Mouse (Mus musculus): ENCODE data around the gene Scgb1c1. TPM values are rescaled to one million over a fixed set of nuclear protein-coding genes. Genes with fewer than 3 reads are reported as not detected.

Gene Scgb1c1
- polyA plus RNA-seq (2015; fragmentation: Nextera tagmentation; extraction: Ambion mirVana): not detected in 2 replicates

- DNase-seq (ENCODE audit: low spot score) (peak; percentile 95), ATAC-seq (replicated peaks; ENCODE audit: low FRiP score, low read depth) (peak; percentile 81)
- Histone ChIP-seq H3K36me3 (ENCODE audit: insufficient read depth, low read length) (no peaks in the 10 kb centered on the region), H3K9me3 (replicated peaks; ENCODE audit: low read length) (no peaks in the 10 kb centered on the region), H3K4me1 (replicated peaks; ENCODE audit: insufficient read depth, low read length) (no peaks in the 10 kb centered on the region), H3K9ac (ENCODE audit: low read depth, low read length) (no peak within 1 kb of the TSS), H3K4me2 (ENCODE audit: low read length) (no peak within 1 kb of the TSS), H3K4me3 (replicated peaks; ENCODE audit: low read depth, low read length) (no peak within 1 kb of the TSS), H3K27me3 (ENCODE audit: insufficient read depth, low read length) (no peaks in the 10 kb centered on the region), H3K27ac (no peak within 1 kb of the TSS)
- TF ChIP-seq CTCF (IDR thresholded peaks at IDR 0.05; ENCODE audit: low read depth): peak; percentile 96
- 30% methylated on average over 14 of the region's 14 CpGs for WGBS
Observed at GRCm38 (mm10) chr7:140844905-140845665, at the start of gene Scgb1c1. TSS of gene Scgb1c1 (plus strand) at chr7:140845547.

GRCm38 (mm10) chr7:140797619-140798018, 47.7 kb upstream of the Scgb1c1 start:
- Histone ChIP-seq H3K4me3 (replicated peaks; ENCODE audit: low read depth, low read length) (no peak overlapping the region), H3K4me2 (ENCODE audit: low read length) (no peak overlapping the region), H3K27me3 (ENCODE audit: insufficient read depth, low read length) (no peaks in the 10 kb centered on the region), H3K4me1 (replicated peaks; ENCODE audit: insufficient read depth, low read length) (no peaks in the 10 kb centered on the region), H3K27ac (no peak overlapping the region), H3K9ac (ENCODE audit: low read depth, low read length) (no peak overlapping the region), H3K9me3 (replicated peaks; ENCODE audit: low read length) (no peaks in the 10 kb centered on the region), H3K36me3 (ENCODE audit: insufficient read depth, low read length) (no peaks in the 10 kb centered on the region)
- 92% methylated on average over 3 of the region's 3 CpGs for WGBS
- DNase-seq (ENCODE audit: low spot score): no peak
- no peak; the same call in 1 of the 2 replicates for ATAC-seq (replicated peaks; ENCODE audit: low FRiP score, low read depth)
- no peak for TF ChIP-seq CTCF (IDR thresholded peaks at IDR 0.05; ENCODE audit: low read depth)

- Histone ChIP-seq H3K4me1 (replicated peaks; ENCODE audit: insufficient read depth, low read length) (no peaks in the 10 kb centered on the region), H3K9ac (ENCODE audit: low read depth, low read length) (no peak overlapping the region), H3K27me3 (ENCODE audit: insufficient read depth, low read length) (no peaks in the 10 kb centered on the region), H3K36me3 (ENCODE audit: insufficient read depth, low read length) (no peaks in the 10 kb centered on the region), H3K9me3 (replicated peaks; ENCODE audit: low read length) (no peaks in the 10 kb centered on the region), H3K4me3 (replicated peaks; ENCODE audit: low read depth, low read length) (no peak overlapping the region), H3K27ac (no peak overlapping the region), H3K4me2 (ENCODE audit: low read length) (no peak overlapping the region)
- 54% methylated on average over 2 of the region's 2 CpGs for WGBS
- ATAC-seq (replicated peaks; ENCODE audit: low FRiP score, low read depth) (no peak), DNase-seq (ENCODE audit: low spot score) (no peak)
- no peak for TF ChIP-seq CTCF (IDR thresholded peaks at IDR 0.05; ENCODE audit: low read depth)
Observed at GRCm38 (mm10) chr7:140798212-140798611, 47.1 kb upstream of the Scgb1c1 start.

- no peak for TF ChIP-seq CTCF (IDR thresholded peaks at IDR 0.05; ENCODE audit: low read depth)
- WGBS: 19% methylated on average over 6 of the region's 6 CpGs
- peak; percentile 17 for DNase-seq (ENCODE audit: low spot score)
- ATAC-seq (replicated peaks; ENCODE audit: low FRiP score, low read depth): 0 out of 2 replicates have a peak, but pooled peaks have one; percentile 52
- Histone ChIP-seq H3K27me3 (ENCODE audit: insufficient read depth, low read length) (no peaks in the 10 kb centered on the region), H3K36me3 (ENCODE audit: insufficient read depth, low read length) (no peaks in the 10 kb centered on the region), H3K9me3 (replicated peaks; ENCODE audit: low read length) (no peaks in the 10 kb centered on the region), H3K4me3 (replicated peaks; ENCODE audit: low read depth, low read length) (no peak overlapping the region), H3K4me1 (replicated peaks; ENCODE audit: insufficient read depth, low read length) (no peaks in the 10 kb centered on the region), H3K27ac (no peak overlapping the region), H3K4me2 (ENCODE audit: low read length) (no peak overlapping the region), H3K9ac (ENCODE audit: low read depth, low read length) (no peak overlapping the region)
Observed at GRCm38 (mm10) chr7:140802629-140803028, 42.7 kb upstream of the Scgb1c1 start.

GRCm38 (mm10) chr7:140805704-140806103, 39.6 kb upstream of the Scgb1c1 start:
- 25% methylated on average over 1 of the region's 1 CpGs for WGBS
- Histone ChIP-seq H3K27me3 (ENCODE audit: insufficient read depth, low read length) (no peaks in the 10 kb centered on the region), H3K27ac (no peak overlapping the region), H3K4me3 (replicated peaks; ENCODE audit: low read depth, low read length) (no peak overlapping the region), H3K4me1 (replicated peaks; ENCODE audit: insufficient read depth, low read length) (no peaks in the 10 kb centered on the region), H3K36me3 (ENCODE audit: insufficient read depth, low read length) (no peaks in the 10 kb centered on the region), H3K9me3 (replicated peaks; ENCODE audit: low read length) (no peaks in the 10 kb centered on the region), H3K9ac (ENCODE audit: low read depth, low read length) (no peak overlapping the region), H3K4me2 (ENCODE audit: low read length) (no peak overlapping the region)
- ATAC-seq (replicated peaks; ENCODE audit: low FRiP score, low read depth) (no peak), DNase-seq (ENCODE audit: low spot score) (peak; percentile 47)
- peak; percentile 73 for TF ChIP-seq CTCF (IDR thresholded peaks at IDR 0.05; ENCODE audit: low read depth)

GRCm38 (mm10) chr7:140810496-140810895, 34.9 kb upstream of the Scgb1c1 start:
- ATAC-seq (replicated peaks; ENCODE audit: low FRiP score, low read depth) (no peak), DNase-seq (ENCODE audit: low spot score) (no peak)
- no peak overlapping the region for H3K4me3 ChIP-seq (replicated peaks; ENCODE audit: low read depth, low read length)
- no peak overlapping the region for H3K9ac ChIP-seq (ENCODE audit: low read depth, low read length)
- H3K4me2 ChIP-seq (ENCODE audit: low read length): no peak overlapping the region
- no peaks in the 10 kb centered on the region for H3K9me3 ChIP-seq (replicated peaks; ENCODE audit: low read length)
- TF ChIP-seq CTCF (IDR thresholded peaks at IDR 0.05; ENCODE audit: low read depth): peak; percentile 40
- 90% methylated on average over 6 of the region's 6 CpGs for WGBS
- H3K27me3 ChIP-seq (ENCODE audit: insufficient read depth, low read length): no peaks in the 10 kb centered on the region
- no peaks in the 10 kb centered on the region for H3K4me1 ChIP-seq (replicated peaks; ENCODE audit: insufficient read depth, low read length)
- no peak overlapping the region for H3K27ac ChIP-seq
- 0 out of 2 replicates have a peak, but pooled peaks cover 3% of the 10 kb centered on the region for H3K36me3 ChIP-seq (ENCODE audit: insufficient read depth, low read length)
